Mouse (Mus musculus): Measurements from ENCODE around the gene Ddx31.

Gene Ddx31

GRCm38 (mm10) chr2:28863857-28864256 is 23.7 kb downstream of the Ddx31 start:
- no peak for DNase-seq (ENCODE audit: low spot score in 2 of 2)

- DNase-seq (ENCODE audit: low spot score in 2 of 2) = no peak
Measured at GRCm38 (mm10) chr2:28867495-28867894, 27.3 kb downstream of the Ddx31 start.

- DNase-seq (ENCODE audit: low spot score in 2 of 2) = no peak
Measured at GRCm38 (mm10) chr2:28875554-28875953, 35.3 kb downstream of the Ddx31 start.

- no peak for DNase-seq (ENCODE audit: low spot score in 2 of 2)
Measured at GRCm38 (mm10) chr2:28881275-28881674, 41.1 kb downstream of the Ddx31 start.

GRCm38 (mm10) chr2:28882047-28882446 is 41.8 kb downstream of the Ddx31 start:
- DNase-seq (ENCODE audit: low spot score in 2 of 2) = no peak

- no peak for DNase-seq (ENCODE audit: low spot score in 2 of 2)
Measured at GRCm38 (mm10) chr2:28882826-28883485, 42.8 kb downstream of the Ddx31 start.

GRCm38 (mm10) chr2:28884914-28885313 is 44.7 kb downstream of the Ddx31 start:
- no peak for DNase-seq (ENCODE audit: low spot score in 2 of 2)

- DNase-seq (ENCODE audit: low spot score in 2 of 2) = no peak
Measured at GRCm38 (mm10) chr2:28892796-28893195, 52.6 kb downstream of the Ddx31 start.

- DNase-seq (ENCODE audit: low spot score in 2 of 2) = no peak
Measured at GRCm38 (mm10) chr2:28893526-28893925, 53.3 kb downstream of the Ddx31 start.

- DNase-seq (ENCODE audit: low spot score in 2 of 2) = no peak
Measured at GRCm38 (mm10) chr2:28895876-28896275, 55.7 kb downstream of the Ddx31 start.

- DNase-seq (ENCODE audit: low spot score in 2 of 2) = no peak
Measured at GRCm38 (mm10) chr2:28897340-28897899, 57.2 kb downstream of the Ddx31 start.

GRCm38 (mm10) chr2:28902291-28902690 is 62.1 kb downstream of the Ddx31 start:
- no peak for DNase-seq (ENCODE audit: low spot score in 2 of 2)

- DNase-seq (ENCODE audit: low spot score in 2 of 2) = no peak
Measured at GRCm38 (mm10) chr2:28903871-28904270, 63.7 kb downstream of the Ddx31 start.

GRCm38 (mm10) chr2:28904786-28905185 is 64.6 kb downstream of the Ddx31 start:
- DNase-seq (ENCODE audit: low spot score in 2 of 2) = no peak

- no peak for DNase-seq (ENCODE audit: low spot score in 2 of 2)
Measured at GRCm38 (mm10) chr2:28905561-28905960, 65.4 kb downstream of the Ddx31 start.

- DNase-seq (ENCODE audit: low spot score in 2 of 2) = no peak
Measured at GRCm38 (mm10) chr2:28907691-28908388, 67.6 kb downstream of the Ddx31 start.

- no peak for DNase-seq (ENCODE audit: low spot score in 2 of 2)
Measured at GRCm38 (mm10) chr2:28908389-28909153, 68.4 kb downstream of the Ddx31 start.

- no peak for DNase-seq (ENCODE audit: low spot score in 2 of 2)
Measured at GRCm38 (mm10) chr2:28909186-28909817, 69.1 kb downstream of the Ddx31 start.

- no peak for DNase-seq (ENCODE audit: low spot score in 2 of 2)
Measured at GRCm38 (mm10) chr2:28909818-28910710, 69.9 kb downstream of the Ddx31 start.

- DNase-seq (ENCODE audit: low spot score in 2 of 2) = no peak
Measured at GRCm38 (mm10) chr2:28910877-28911276, 70.7 kb downstream of the Ddx31 start.
